Mouse (Mus musculus) kidney, adult 2 months (tissue): ENCODE measurements around the gene Gm527.

Experiments
- CTCF ChIP-seq: fragments of 200-500 bp; conservative IDR thresholded peaks from 2 replicates; pipeline ENCODE4 v1.5.1; 2011; ENCODE audit warnings: low read depth, mild to moderate bottlenecking, control low read depth, low read length, moderate library complexity, mixed read lengths; ENCODE audit not compliant: insufficient read depth, insufficient read length
- POLR2A ChIP-seq: fragments of 200-500 bp; IDR thresholded peaks from one replicate; pipeline ENCODE4 v1.6.1; 2011; ENCODE audit warnings: low read depth, low read length, control low read depth

DNA sequence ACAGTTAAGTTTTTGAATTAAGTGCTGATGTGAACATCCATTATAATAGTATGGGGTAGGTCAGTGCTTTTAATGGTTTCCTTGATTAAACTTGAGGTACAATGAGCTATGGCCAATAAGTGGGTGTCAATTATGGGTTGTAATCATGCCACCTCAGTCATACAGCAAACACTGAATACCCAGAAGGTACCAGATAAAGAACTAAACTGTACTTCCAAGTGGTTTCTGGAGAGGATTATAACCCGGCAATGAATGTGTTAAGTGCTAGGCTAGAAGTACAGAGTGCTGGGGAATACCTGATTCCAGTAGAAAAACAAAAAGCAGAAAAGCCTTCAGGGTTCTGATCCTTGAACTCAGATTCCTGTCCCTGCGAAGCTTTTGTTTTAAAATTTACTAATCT is 50.4 kb downstream of the Gm527 start:
- no peak for TF ChIP-seq POLR2A
- TF ChIP-seq CTCF: no peak
